Mouse (Mus musculus): ENCODE measurements at regions not wholly inside any gene's neighbourhood (a gene's known extent, or its start where the extent isn't known, plus 50 kb on each side); places are given as distances from the start of the nearest gene placed in this dataset.

GRCm38 (mm10) chr5:119739386-119739785 lies 68.9 kb downstream of the Tbx3 start:
- no peak for DNase-seq

GRCm38 (mm10) chr5:119741116-119741515 lies 70.6 kb downstream of the Tbx3 start:
- peak; percentile 52 for DNase-seq

- DNase-seq: no peak
Observed at GRCm38 (mm10) chr5:119743733-119744132, 73.3 kb downstream of the Tbx3 start.

- DNase-seq: peak; percentile 19
Observed at GRCm38 (mm10) chr5:119747038-119747437, 76.6 kb downstream of the Tbx3 start.

- DNase-seq: no peak
Observed at GRCm38 (mm10) chr5:119748667-119749066, 78.2 kb downstream of the Tbx3 start.

GRCm38 (mm10) chr5:119749153-119749552 lies 78.7 kb downstream of the Tbx3 start:
- DNase-seq: no peak

GRCm38 (mm10) chr5:119755782-119756181 lies 76.7 kb upstream of the Tbx5 start:
- DNase-seq: no peak

GRCm38 (mm10) chr5:119758880-119759279 lies 73.6 kb upstream of the Tbx5 start:
- DNase-seq: no peak

GRCm38 (mm10) chr5:119762102-119762501 lies 70.4 kb upstream of the Tbx5 start:
- no peak for DNase-seq

GRCm38 (mm10) chr5:119763337-119763736 lies 69.1 kb upstream of the Tbx5 start:
- DNase-seq: no peak

- DNase-seq: no peak
Observed at GRCm38 (mm10) chr5:119766372-119766771, 66.1 kb upstream of the Tbx5 start.

- DNase-seq: no peak
Observed at GRCm38 (mm10) chr5:119770951-119771350, 61.5 kb upstream of the Tbx5 start.

- DNase-seq: no peak
Observed at GRCm38 (mm10) chr5:119776106-119776887, 56.2 kb upstream of the Tbx5 start.

GRCm38 (mm10) chr5:119777836-119778235 lies 54.6 kb upstream of the Tbx5 start:
- no peak for DNase-seq

GRCm38 (mm10) chr5:119781375-119781774 lies 51.1 kb upstream of the Tbx5 start:
- no peak for DNase-seq

Measured in right cerebral cortex, postnatal 14 days (tissue).